Mouse (Mus musculus) right cerebral cortex, postnatal 14 days (tissue): ENCODE data around the gene Snrk.
A peak's percentile ranks its signal among the peaks of the same experiment; 100 is the strongest.

ENCODE experiments used
- DNase-seq: peaks from one replicate; pipeline ENCODE4 v3.0.0; 2022

The Snrk gene

GRCm38 (mm10) chr9:122117112-122117616 is at the start of gene Snrk:
Gene Snrk, plus strand, starts transcription at chr9:122117266.
- DNase-seq = peak; percentile 89

GRCm38 (mm10) chr9:122067654-122068053 is 49.4 kb upstream of the Snrk start:
- no peak for DNase-seq

- no peak for DNase-seq
Observed at GRCm38 (mm10) chr9:122069560-122070174, 47.4 kb upstream of the Snrk start.

- no peak for DNase-seq
Observed at GRCm38 (mm10) chr9:122073980-122074379, 43.1 kb upstream of the Snrk start.

- no peak for DNase-seq
Observed at GRCm38 (mm10) chr9:122074575-122074974, 42.5 kb upstream of the Snrk start.

- peak; percentile 20 for DNase-seq
Observed at GRCm38 (mm10) chr9:122078456-122078855, 38.6 kb upstream of the Snrk start.

- no peak for DNase-seq
Observed at GRCm38 (mm10) chr9:122083698-122084097, 33.4 kb upstream of the Snrk start.

GRCm38 (mm10) chr9:122084175-122084574 is 32.9 kb upstream of the Snrk start:
- no peak for DNase-seq

- DNase-seq = no peak
Observed at GRCm38 (mm10) chr9:122084636-122085035, 32.4 kb upstream of the Snrk start.

- DNase-seq = no peak
Observed at GRCm38 (mm10) chr9:122085055-122085454, 32.0 kb upstream of the Snrk start.

GRCm38 (mm10) chr9:122085550-122086205 is 31.4 kb upstream of the Snrk start:
- DNase-seq = no peak

GRCm38 (mm10) chr9:122087086-122087485 is 30.0 kb upstream of the Snrk start:
- DNase-seq = no peak

GRCm38 (mm10) chr9:122091171-122091570 is 25.9 kb upstream of the Snrk start:
- no peak for DNase-seq

- DNase-seq = no peak
Observed at GRCm38 (mm10) chr9:122091782-122092228, 25.3 kb upstream of the Snrk start.

GRCm38 (mm10) chr9:122094171-122094570 is 22.9 kb upstream of the Snrk start:
- no peak for DNase-seq

- no peak for DNase-seq
Observed at GRCm38 (mm10) chr9:122096822-122097511, 20.1 kb upstream of the Snrk start.

- no peak for DNase-seq
Observed at GRCm38 (mm10) chr9:122097535-122097934, 19.5 kb upstream of the Snrk start.

- DNase-seq = no peak
Observed at GRCm38 (mm10) chr9:122100584-122101127, 16.4 kb upstream of the Snrk start.

- DNase-seq = no peak
Observed at GRCm38 (mm10) chr9:122101196-122101595, 15.9 kb upstream of the Snrk start.

GRCm38 (mm10) chr9:122103550-122104284 is 13.3 kb upstream of the Snrk start:
- no peak for DNase-seq

GRCm38 (mm10) chr9:122104285-122104829 is 12.7 kb upstream of the Snrk start:
- DNase-seq = no peak

GRCm38 (mm10) chr9:122107701-122108375 is 9.2 kb upstream of the Snrk start:
- DNase-seq = no peak
